Mouse (Mus musculus): Measurements from ENCODE around the gene Efemp2.
A peak's percentile ranks its signal among the peaks of the same experiment; 100 is the strongest.
"Not testable (repeated sequence)": the region's sequence is repeated elsewhere in the genome, so short reads cannot be mapped to it uniquely, and the experiment has no call there.

Efemp2 gene

DNA sequence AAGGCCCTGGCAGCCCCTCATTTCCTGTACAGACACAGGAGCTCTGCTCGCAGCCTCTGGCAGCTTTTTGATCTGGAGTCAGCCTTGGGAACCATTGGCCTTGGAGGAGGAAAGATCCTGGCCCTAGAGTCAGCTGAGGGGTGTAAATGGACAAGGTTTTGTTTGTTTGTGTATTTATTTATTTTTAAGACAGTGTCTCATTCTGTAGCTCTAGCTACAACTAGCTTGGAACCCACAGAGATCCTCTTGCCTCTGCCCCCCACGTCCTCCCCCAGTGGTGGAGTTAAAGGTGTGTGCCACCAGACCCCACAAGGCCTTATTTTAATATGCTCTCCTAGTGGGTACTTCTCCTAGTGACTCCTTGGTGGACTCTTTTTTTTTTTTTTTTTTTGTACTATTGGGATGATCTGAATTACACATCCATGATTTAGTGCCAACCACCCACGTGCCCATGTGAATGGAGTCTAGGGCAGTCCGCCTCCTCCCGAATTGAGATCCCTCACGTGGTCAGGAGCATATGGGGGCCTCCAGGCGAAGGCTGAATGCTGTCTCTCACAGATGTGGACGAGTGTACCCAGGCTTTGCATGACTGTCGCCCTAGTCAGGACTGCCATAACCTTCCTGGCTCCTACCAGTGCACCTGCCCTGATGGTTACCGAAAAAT lies 3.4 kb downstream of the Efemp2 start:
- no peak for DNase-seq (ENCODE audit: low read depth, low spot score)

DNA sequence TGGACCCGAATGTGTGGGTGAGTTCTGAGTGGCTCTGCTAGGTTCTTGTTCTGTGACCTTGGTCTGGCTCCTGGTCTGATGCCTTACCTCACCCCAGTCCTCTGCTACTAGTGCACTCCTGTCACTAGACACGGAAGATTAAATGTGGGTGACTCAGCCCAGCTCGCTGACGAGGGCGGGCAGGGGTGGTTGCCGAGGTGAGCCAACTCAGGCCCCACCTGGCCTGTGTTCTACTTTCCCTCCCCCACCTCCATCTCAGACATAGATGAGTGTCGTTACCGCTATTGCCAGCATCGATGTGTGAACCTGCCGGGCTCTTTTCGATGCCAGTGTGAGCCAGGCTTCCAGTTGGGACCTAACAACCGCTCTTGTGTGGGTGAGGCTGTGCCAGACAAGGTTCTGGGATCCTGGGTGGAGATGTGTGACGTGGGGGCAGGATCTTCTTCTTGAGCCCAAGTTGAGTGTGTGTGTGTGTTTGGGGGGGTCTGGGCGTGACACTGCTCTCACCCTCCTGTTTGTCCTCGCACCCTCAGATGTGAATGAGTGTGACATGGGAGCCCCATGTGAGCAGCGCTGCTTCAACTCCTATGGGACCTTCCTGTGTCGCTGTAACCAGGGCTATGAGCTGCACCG lies 4.0 kb downstream of the Efemp2 start:
- no peak for DNase-seq (ENCODE audit: low read depth, low spot score)

DNA sequence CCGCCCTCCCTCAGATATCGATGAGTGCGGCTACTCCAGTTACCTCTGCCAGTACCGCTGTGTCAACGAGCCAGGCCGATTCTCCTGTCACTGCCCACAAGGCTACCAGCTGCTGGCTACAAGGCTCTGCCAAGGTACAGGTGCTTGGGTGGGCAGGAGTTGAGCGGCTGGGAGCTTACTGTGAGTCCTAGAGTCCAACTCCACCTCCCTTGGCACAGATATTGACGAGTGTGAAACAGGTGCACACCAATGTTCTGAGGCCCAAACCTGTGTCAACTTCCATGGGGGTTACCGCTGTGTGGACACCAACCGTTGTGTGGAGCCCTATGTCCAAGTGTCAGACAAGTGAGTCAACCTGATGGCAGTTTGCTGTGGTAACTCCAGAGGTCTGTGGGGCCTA lies 6.3 kb downstream of the Efemp2 start:
- DNase-seq (ENCODE audit: low read depth, low spot score) = no peak

DNA sequence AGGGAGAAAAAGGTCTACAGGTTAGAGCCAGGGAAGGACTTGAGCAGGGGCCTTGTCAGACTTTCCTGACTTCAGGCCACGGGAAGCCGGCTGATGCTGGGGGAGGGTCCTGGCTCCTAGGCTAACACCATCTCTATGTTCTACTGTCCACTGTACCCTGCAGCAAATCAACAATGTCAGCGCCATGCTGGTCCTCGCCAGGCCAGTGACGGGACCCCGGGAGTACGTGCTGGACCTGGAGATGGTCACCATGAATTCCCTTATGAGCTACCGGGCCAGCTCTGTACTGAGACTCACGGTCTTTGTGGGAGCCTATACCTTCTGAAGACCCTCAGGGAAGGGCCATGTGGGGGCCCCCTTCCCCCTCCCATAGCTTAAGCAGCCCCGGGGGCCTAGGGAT lies 7.6 kb downstream of the Efemp2 start:
- DNase-seq (ENCODE audit: low read depth, low spot score) = no peak

DNA sequence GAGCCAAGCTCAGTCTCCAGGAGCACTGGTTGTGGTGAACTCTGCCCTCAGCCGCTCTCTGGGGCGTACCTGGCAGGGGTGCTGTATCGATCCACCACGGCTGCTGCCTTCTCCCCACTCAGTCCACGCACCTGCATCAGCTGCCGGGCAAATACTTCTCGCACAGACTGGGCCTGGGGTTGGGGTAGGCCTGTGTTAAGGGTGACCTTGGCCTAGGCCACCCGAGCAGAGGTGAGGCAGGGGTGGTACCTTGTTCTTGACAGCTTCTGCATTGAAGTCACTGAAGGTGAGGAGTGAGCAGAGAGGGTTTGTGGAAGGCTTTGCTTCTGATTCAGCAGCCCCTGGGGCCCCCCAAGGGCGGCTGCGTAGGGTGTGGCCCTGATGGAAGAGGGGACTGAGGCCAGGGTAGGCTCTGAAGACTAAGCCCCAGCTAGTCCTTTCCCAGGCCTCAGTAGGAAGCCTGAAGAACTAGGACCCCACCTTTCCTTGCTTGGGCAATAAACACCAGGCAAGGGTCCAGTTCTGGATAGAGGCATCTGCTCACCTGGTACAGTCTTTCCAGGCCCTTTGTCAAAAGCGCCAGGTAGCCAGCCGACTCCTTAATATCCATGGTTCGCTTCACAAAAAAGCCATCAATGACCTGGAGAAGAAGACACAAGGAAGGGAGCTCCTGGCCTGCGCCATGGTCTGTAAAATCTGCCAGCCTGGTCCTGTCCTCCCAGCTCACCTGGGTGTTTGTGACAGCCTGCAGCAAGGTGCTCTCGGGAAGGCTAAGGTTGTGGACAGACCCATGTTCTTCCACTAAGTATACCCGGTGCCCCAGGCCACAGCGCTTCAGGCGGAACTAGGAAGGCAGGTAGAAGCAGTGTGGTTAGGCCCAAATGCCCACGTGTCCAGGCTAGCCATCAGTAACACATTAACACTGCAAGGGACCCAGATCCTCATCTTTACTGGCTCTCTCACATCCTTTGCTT lies 9.9 kb downstream of the Efemp2 start:
- no peak for DNase-seq (ENCODE audit: low read depth, low spot score)

DNA sequence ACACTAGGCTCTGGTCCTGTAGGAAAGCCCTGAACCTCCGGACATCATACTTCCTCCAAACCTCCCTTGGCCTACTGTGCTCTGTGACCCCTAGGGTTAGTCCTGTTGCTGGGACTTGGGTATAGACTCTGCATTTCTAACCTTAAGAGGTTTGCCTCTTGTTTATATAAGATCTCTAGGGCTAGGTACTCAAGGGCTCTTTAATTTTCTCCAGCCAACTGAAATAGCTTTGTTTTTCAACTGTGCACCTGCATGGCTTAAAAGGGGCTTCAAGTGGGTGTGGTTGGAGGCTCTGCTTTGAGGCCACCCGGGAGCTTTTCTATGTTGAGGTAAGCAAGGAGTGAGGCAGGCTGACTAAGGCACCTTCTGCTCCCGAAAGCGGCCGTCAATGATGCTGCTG lies 10.7 kb downstream of the Efemp2 start:
- DNase-seq (ENCODE audit: low read depth, low spot score) = no peak

DNA sequence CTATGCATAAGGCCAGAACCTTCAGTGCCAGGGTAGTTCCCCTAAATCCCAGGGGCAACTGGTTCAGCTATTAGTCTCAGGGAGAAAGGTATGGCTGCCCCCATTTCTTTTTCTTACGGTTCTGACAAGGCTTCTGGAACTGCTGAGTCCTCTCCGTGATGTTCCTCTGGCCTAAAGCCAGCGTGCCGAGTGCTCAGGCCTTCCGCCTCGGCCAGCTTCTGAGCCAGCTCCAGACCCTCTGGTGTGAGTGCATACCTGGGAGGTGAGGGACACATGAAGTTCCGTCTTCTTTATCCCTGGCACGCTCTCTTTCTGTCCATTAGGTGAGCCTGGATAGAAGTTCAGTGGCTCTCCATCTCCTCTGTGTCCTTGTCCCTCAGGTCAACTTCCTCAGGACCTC lies 11.6 kb downstream of the Efemp2 start:
- no peak for DNase-seq (ENCODE audit: low read depth, low spot score)

DNA sequence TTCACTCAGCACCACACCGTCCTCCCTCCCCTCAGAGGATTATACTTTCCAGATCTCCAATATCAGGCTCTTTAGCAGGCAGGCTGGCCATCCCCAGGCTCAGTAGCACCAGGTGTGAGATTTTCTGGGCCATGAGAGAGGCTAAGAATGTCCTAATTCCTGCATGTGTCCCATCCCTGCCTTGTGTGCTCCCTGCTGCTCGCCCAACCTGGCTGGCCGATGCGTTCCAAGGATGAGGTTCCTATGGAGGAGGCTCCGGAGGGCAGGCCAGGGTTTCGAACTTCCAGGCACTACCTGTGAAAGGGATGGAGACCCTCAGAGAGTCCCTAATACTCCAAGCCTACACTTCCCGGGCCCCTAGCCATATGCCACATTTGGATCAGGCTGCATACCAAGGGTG lies 12.1 kb downstream of the Efemp2 start:
- no peak for DNase-seq (ENCODE audit: low read depth, low spot score)

DNA sequence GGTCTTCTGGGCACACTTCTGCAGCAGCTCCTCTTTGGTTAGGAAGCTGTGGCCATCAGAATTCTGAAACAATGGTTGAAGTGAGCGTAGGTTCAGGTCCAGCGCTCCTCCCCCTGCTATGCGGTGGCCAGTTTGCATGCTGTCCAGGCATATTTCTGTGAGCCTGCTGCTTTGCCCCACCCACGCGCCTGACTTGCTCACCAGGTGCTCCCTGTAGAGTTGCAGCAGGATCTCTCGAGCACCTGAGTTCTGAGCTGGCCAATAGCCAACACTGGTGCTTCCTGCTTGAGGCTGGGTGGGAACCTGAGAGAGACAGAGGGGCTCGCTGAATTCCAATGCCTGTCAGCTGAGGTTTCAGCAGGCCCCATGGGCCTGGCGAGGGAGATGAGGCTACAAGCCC lies 12.5 kb downstream of the Efemp2 start:
- no peak for DNase-seq (ENCODE audit: low read depth, low spot score)

DNA sequence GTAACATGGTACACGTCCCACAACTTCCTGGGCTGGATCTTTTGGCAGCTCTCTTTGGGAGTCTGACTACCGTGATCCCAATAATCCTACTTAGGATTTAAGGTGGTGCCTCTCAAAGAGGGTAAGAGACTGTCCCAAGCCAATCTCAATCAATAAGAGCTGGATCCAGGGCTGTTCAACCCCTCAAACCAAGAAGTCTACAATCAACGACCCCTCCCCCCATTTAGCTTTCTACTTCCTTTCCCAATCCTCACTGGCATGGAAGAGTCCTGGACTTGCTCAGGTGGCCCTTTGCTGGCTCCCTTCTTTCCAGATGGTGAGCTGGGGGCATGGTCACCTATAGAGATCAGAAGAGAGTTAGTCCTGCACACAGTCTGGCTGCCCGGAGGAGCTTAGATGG lies 13.0 kb downstream of the Efemp2 start:
- DNase-seq (ENCODE audit: low read depth, low spot score) = no peak

DNA sequence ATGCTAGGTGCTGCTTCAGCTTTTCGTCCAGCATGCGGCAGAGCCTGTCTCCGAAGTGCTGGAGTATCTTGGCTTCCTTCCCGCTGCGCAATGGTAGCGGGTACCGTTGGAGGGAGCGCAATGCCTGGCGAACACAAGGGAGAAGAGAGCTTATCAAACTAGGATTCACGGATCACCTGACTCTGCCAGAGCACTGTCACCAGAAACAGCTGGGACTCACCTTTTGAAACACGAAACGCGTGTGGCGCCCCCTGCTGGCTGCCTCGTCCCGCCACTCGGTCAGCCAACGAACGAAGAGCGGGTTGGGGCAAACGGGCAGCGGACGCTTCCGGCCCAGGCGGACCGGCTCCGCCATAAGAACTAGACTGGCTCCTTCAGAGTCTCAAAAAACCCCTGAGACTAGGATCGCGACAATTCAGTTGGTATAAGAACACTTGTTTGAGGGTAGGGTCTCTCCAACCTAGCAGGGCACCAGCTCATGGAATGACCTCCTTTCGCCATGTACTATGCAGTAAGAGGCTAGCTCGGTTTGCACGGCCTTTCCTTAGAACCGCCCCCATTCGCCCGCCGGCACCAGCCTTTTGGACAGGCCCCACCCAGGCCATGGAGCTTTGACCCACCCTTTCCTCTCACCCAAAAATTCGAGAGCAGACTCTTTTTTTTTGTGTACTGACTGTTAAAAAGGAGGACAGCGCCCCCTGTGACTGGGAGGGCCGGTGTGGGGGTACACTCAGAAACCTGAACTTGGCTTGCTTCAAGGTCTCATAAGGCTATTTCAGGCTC lies 14.2 kb downstream of the Efemp2 start, which contains the start of gene Mus81:
Gene Mus81, minus strand, starts transcription at position 635 of the 783 bp plus-strand sequence.
- DNase-seq (ENCODE audit: low read depth, low spot score) = peak; percentile 95

DNA sequence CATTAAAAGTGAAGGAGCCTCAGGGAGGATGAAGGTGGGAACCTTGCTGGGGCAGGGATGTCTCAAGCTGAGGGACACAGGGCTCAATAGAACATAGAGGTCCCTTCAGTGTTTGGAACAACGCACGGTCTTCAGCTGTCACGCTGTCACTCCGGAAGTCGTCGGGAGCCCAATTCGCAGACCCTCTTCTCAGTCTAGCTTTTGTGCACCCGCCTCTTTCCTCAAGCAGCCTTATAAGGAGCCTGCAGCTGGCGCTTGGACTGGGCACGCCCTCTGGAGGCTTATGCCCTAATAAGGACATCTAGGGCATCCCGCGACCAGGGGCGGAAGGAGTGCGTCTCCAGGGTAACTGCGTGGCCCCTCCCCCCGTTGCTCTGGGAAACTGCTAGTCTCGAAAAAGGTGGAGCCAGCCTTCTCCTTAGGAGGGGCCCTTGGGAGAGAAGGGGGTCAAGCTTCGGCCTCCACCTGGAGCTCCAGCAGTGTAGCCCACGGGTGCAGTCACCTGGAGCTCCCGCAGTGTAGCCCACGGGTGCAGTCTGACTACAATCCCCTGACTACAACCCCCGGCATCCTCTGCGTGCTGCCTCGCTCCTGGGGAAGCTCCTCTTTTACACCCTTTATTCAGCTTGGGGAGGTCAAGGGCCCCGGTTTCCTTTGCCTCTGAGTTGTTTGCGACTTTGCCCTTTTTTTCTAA lies 15.3 kb downstream of the Efemp2 start:
- peak; percentile 97 for DNase-seq (ENCODE audit: low read depth, low spot score)

DNA sequence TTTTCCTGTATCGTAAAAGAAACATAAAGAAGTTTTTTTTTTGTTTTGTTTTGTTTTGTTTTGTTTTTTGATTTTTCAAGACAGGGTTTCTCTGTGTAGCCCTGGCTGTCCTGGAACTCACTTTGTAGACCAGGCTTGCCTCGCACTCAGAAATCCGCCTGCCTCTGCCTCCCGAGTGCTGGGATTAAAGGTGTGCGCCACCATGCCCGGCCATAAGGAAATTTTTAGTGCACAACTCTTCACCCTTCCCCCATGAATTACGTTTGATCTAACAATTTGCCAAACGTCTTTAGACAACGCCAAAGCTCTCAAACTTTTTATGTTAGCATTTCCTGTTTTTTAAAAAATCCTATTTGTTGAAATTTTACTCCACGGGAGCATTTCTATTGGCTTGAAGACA lies 16.0 kb downstream of the Efemp2 start:
- not testable (repeated sequence) for DNase-seq (ENCODE audit: low read depth, low spot score)

DNA sequence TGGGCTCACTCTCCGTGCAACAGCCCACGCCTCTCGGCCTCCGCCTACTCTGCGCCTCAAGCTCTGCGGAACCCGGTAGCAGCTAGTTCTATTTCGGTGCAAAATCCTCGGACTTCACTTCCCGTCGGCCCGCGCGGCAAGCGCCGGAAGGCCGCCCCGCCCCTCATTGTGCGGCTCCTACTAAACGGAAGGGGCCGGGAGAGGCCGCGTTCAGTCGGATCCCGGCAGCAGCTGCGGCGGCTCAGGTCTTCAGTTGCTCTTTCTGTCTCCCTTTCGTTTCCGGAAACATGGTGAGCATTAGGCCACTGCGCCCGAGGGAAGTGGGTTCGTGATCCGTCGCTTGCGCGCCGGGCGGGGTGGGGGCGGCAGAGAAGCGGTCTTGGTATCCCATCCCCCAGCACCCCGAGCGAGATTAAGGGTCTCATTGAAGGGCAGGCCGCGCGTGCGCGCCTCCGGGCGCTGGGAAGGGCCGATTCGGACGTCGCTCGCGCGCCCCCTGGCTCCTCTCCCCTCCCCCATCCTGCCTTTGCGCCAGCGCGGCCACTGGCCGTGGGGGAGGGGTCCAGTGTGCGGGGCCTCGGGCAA lies 16.7 kb downstream of the Efemp2 start, which contains the start of gene Cfl1:
Gene Cfl1, plus strand, starts transcription at position 143 of the 585 bp plus-strand sequence.
- peak; percentile 98 for DNase-seq (ENCODE audit: low read depth, low spot score)

DNA sequence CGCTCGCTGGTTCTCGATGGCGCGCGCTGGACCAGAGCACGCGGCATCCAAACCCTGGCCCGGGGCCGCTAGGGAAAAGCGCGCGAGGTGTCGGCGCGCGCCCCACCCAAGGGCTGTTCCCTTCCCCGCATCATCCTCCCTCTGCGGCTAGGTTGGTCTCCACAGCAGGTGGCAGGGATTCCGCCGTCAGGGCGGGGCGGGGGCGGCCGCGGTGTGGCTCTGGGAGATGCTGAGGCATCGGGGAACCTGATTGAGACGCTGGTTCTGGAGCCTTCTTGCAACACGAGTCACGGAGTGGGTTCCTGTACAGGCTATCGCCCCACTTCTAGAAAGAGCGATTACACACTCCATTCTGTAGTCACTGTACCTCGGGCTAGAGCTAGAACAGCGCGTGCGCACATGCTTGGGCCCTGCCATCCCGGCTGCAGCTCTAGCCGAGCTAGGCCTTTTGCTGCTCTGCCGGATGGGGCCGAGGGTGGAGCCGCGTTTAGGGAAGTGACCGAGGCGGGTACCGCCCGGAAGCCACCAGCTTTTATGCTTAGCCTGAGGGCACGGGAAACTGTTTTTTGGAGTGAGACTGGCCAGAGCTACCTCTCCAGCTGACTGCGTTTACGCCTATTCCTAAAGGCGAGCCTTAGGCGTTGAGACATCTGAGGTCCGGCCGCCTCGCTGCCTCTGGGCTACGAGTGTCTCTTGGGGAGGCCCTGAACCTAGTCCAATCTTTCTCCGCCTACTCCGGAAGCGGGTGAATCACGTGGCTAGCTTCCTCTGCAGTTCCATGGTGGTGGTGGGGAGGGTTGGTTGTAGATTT lies 17.3 kb downstream of the Efemp2 start:
- DNase-seq (ENCODE audit: low read depth, low spot score) = peak; percentile 92

DNA sequence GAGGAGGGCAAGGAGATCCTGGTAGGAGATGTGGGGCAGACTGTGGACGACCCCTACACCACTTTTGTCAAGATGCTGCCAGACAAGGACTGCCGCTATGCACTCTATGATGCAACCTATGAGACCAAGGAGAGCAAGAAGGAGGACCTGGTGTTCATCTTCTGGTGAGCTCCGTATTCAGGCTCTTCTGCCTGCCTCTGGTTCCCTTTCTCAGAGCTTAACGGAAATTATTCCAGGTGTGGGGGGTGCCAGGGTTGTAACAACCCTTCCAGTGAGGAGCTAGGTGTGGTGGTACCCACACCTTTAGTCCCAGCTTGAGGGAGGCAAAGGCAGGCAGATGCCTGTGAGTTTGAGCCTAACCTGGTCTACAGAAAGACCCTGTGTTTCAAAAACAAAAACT lies 18.9 kb downstream of the Efemp2 start:
- DNase-seq (ENCODE audit: low read depth, low spot score) = no peak

DNA sequence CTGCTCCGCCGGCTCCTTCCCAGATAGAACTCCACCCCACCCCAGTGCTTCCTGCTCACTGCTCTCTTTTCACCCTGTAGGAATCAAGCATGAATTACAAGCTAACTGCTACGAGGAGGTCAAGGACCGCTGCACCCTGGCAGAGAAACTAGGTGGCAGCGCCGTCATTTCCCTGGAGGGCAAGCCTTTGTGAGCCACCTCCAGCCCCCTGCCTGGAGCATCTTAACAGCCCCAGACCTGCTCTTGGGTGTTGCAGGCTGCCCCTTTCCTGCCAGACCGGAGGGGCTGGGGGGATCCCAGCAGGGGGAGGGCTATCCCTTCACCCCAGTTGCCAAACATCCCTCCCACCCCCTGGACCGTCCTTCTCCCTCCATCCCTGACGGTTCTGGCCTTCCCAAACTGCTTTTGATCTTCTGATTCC lies 19.6 kb downstream of the Efemp2 start:
- DNase-seq (ENCODE audit: low read depth, low spot score) = not testable (repeated sequence)

DNA sequence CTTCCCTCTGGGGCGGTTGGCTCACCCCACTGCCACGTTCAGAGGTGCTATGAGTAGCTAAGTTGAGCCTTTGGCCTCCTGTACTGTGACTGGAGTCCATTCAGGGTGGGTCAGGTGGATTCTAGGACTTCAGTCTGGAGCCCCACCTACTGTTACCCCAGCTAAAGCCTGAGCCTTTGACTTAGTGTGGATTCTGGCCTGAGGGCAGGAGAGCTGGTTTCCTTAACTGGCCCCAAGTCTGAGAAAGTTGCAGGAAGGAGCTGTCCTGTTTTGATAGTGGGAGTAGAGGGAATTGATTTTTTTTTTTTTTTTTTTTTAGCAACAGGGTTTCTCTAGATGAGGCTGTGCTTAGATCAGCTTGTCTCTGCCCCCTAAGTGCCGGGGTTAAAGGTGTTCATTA lies 20.6 kb downstream of the Efemp2 start:
- no peak for DNase-seq (ENCODE audit: low read depth, low spot score)

DNA sequence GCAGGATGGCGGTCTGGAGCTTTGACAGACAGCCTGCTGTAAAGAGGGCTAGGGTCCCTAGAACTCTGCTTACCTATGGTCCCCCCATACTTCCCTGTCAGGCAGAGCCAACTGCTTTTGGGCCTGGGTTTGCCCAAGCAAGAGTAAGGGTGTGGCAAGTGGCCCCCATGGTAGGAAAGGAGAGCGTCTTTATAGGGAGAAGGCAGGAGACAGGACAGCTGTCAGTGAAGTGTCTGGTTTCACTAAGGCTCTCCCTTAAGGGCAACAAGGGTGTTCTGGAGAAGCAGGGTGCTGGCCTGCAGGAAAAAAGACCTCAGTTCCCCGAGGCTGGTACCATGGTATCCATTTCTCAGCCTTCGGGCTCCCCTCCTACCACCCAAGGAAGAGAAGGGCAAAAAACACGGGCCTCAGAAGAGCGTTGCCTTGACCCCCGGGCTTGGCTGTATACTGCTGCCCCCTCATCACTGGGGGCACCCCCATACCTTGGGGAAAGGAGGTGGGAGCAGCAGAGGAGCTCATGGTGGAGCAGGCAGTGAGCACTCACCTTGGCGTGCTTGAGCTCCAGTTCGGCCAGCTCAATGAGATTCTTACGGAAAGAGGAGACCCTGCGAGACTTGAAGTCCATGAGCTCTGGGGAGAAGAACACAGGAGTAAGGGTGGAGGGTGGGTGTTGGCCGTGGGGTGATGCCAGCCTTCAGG lies 21.7 kb downstream of the Efemp2 start:
- no peak for DNase-seq (ENCODE audit: low read depth, low spot score)

Data from CD4-positive helper T cell, adult 2 months (primary cell).